Mouse (Mus musculus): ENCODE data around the gene Nccrp1.
"Not testable (repeated sequence)": the region's sequence is repeated elsewhere in the genome, so short reads cannot be mapped to it uniquely, and the experiment has no call there.

Gene Nccrp1

GRCm38 (mm10) chr7:28522536-28522935 is 24.5 kb downstream of the Nccrp1 start, which contains the start of gene Ifnl3:
Gene Ifnl3 (plus strand): TSS chr7:28522836.
- DNase-seq (ENCODE audit: low spot score in 2 of 2) = not testable (repeated sequence)

GRCm38 (mm10) chr7:28511441-28511840 is 35.6 kb downstream of the Nccrp1 start:
- DNase-seq (ENCODE audit: low spot score in 2 of 2) = no peak

GRCm38 (mm10) chr7:28510405-28510974 is 36.6 kb downstream of the Nccrp1 start, which contains the start of gene Ifnl2:
Gene Ifnl2 (minus strand): TSS chr7:28510455.
- not testable (repeated sequence) for DNase-seq (ENCODE audit: low spot score in 2 of 2)

DNA sequence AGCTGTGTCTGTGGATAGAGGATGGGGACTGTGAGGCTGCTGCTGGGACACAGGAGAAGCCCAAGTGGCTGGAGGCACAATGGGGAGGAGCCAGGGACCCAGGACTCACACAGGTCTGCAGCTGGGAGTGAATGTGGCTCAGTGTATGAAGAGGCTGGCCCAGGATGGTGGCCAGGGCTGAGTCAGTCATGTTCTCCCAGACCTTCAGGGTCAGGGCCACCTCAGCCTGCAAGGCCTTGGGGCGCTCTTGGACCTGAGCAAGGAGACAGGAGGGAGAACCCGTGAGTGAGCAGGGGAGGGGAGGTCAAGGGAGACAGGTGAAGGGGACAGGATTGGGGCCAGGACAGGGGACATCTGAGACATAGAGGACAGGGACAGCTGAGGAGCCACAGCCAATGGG is 37.9 kb downstream of the Nccrp1 start:
- not testable (repeated sequence) for DNase-seq (ENCODE audit: low spot score in 2 of 2)

DNA sequence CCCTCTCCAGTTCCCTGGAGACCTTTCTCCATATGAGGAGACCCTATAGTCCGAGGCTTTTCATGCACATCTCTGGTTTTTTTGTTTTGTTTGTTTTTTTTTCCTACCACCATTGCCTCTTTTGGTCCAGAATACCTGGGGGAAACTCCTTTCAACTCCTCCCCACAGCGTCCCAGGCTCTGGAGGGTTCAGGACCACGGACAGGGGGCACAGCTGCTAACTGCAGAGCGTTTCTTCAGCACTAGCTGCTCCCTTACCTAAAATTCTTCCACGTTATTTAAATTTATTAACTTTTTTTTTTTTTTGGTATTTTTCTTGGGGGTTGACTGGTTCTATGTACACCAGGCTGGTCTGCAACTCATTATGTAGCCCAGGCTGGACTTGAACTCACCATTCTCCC is 41.5 kb downstream of the Nccrp1 start:
- peak in 1 of 2 experiments; percentile 50 for DNase-seq (ENCODE audit: low spot score in 2 of 2)

DNA sequence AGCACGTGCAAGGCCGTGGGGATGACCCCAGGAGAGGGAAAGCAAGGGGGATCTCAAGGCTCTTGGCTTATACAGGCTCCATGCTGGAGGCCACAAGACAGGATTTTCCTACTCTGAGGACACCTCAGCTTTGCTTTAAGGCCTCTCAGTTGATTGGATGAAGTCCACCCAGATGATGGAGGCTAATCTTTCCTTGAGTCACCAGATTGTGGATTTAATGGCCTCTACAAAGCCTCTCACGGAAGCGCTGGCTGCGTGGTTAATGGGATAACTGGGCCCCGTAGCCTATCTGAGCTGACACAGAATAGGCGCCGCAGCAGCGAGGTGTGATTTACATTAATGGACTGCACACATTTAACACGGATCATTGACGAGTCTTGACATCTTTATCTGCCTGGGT is 51.6 kb downstream of the Nccrp1 start:
- no peak for DNase-seq (ENCODE audit: low spot score in 2 of 2)
